Mouse (Mus musculus): ENCODE measurements around the gene Gm16253.
A peak's percentile ranks its signal among the peaks of the same experiment; 100 is the strongest.

Gene Gm16253

DNA sequence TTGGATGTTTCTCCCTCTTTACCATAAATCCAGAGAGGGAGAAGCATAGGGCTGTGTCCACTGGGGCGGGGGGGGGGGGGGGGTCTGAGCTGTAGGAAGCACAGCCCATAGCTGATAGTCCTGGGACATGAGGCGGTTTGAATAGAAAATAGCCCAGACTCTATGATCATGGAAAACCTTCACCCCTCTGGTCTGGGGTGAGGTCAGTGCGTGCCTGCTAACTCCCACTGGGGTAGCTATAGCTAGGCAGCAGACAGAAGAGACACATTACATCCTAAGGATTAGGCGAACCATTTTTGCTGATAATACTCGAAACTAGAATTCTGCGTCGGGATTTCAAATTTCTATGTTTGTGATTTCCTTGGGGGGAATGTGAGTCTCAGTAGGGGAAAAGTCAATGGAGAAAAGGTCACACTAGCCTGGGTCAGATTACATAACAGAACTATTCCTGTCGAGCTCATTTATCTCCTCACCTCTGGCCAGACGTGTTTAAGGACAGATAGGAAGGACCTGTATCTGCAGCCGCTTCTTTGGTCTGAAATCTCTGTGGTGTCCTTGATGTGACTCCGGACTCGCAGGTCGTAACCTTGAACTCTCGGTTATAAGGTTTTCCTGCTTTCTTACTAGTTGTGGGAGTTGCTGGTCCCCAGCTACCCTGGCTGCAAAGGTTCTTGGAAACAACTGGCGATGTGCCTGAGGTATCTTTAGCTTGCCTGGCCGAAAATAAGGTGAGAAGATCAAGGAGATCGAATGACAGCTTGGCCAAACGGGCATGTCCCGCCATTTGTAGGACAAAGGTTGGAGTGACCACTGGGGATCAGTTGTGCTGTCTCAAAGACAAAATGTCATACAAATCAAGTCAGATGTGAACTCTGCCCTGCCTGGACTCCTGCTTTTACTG, 2.9 kb upstream of the Gm16253 start:
- no peak for DNase-seq (ENCODE audit: low spot score in 2 of 2)

DNA sequence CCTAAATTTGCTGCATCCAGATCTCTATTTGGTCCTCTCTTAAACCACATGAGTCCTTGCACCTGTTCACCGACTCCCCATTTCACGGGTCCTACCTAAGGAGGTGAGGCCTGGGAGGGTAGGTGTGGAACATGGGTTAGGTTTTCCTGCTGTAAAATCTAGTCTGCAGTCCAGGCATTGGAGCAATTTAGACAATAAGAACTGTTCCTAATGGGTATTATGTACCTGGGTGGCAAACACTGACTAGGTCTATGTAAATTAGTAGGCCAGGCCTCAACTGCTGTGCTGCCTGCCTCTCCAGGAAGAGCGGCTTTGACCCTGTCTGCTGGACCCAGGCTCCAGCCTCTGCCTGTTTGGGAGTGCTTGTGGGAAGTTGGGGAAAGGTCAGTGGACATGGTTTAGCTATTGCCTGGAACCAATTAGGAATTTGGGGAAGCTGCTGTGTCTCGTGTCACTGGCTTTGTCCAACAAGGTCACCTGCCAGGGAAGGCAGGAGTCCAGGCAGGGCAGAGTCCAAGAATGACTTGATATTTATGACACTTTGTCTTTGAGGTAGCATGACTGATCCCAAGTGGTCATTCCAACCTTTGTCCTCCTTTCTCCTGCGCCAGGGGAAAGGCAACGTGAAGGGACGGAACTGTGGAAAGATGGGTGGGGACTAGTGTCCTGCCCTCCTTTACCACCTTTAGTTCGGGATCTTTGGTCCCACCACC, 1.4 kb upstream of the Gm16253 start:
- DNase-seq (ENCODE audit: low spot score in 2 of 2), result no peak

DNA sequence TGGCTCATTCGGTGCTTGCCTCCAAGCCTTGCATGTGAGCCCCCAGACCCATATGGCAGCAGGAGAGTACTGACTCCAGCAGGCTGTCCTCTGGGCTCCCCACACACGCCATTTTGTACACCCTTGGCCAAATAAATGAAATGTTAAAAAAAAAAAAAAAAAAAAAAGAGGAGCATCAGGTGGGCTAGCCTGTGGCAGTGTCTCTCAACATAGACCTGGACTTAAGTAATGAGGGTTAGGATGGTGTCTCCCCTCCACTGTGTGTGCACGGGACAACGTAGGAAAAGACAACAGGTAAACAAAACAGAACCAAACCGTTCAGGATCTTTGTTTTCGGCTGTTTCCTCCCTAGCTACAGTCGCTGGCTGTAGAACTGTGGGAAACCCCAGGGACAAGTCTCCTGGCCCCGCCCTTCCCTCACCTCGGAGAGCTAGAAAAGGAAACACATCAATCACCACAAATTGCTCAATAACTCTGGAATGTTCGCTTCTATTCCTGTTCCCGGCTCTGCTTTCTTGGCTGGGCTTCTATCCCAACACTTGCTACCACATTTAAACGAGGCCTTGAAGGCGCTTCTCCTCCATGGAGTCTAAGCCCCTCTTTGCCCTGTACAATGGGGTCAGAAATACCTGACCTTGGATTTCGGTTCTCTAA, 652 bp upstream of the Gm16253 start:
- DNase-seq (ENCODE audit: low spot score in 2 of 2), result no peak

DNA sequence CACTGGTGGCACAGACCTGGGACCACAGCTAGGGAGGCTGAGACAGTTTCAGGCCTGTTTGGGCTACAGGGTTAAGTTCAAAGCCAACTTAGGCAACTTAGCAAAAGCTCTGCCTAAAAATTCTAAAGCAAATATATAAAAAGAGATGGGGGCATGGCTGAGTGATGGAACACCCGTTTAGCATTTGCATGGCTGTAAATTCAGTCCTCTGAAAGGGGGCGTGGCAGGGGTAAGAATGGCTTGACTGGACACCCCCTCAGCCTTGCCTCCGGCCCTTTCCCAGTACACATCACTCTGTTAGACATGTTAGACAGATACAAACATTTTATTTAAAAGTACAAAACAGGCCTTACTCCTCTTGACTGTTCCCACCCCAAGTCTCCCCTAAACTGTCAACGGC, 782 bp downstream of the Gm16253 start:
- no peak for DNase-seq (ENCODE audit: low spot score in 2 of 2)

DNA sequence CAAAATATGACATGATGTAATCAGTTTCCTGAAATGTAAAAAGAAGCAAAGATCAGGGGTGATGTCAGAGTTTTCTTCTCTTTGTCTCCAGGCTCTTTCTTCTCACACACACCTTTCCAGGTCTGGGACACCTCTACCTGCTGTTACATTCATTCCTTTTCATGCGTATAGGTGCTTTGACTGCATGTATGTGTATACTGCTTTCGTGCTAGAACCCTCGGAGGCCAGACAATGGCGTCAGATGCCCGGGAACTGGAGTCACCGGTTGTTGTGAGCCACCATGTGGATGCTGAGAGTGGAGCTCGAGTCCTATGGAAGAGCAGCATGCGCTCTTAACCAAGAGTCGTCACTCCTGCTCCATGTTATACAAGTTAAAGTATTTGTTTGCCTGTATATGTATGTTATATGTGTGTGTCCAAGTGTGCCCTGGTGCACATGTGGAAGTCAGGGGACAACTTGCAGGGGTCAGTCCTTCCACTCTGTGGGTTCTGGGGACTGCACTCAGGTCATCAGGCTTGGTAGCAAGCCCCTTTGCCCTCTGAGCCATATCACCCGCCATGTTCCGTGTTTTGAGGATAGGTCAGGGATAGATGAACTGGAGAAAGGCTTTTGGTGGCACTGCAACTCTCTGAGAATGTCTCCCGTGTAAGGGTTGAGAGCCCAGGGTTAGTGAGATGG, 1.9 kb downstream of the Gm16253 start:
- no peak for DNase-seq (ENCODE audit: low spot score in 2 of 2)

DNA sequence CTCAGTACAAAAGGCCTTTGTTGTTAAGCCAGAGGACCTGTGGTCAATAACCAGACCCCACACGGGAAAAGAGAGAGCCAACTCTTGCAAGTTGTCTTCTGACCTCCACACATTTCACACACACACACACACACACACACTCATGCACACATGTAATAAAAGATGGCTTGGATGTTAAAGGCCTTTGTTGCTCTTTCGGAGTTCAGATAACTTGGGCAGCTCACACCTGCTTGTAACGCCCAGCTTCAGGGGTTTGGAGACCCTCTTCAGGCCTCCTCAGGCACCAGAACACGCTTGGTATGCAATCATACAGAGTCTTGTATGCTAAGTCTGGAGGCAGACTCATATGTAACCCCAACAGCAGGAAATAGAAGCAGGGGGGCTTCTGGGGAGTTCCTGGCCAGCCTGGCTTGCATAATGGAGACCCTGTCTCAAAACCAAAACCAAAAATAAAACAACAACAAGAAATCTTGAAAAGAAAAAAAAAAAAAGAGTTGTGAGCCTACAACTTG, 2.5 kb downstream of the Gm16253 start:
- DNase-seq (ENCODE audit: low spot score in 2 of 2), result no peak

DNA sequence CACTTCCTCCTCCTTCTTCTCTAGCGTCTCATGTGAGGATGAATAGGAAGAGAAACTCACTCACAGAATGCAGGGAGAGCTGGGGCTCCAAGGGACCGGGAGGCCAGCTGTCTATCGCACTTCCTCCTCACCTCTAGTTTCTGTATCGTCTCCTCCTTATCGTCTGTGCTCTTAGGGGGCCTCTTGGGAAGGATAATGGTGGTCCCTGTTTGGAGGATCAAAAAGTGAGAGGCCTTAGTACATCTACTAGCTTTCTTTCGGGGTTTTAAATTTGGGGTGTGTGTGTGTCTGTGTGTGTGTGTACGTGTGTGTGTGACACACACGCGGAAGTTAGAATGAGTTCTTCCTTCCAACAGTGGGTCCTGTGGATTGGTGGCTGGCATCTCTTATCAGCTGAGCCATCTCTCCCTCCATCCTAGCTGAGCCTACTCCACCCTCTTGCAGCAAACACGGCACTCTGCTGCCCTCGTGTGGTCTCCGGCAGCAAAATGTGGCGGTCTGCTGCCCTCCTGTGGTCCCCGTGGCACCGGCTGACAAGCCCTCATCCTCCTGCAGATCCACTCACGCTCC, 3.2 kb downstream of the Gm16253 start:
- peak; percentile 84 for DNase-seq (ENCODE audit: low spot score in 2 of 2)

DNA sequence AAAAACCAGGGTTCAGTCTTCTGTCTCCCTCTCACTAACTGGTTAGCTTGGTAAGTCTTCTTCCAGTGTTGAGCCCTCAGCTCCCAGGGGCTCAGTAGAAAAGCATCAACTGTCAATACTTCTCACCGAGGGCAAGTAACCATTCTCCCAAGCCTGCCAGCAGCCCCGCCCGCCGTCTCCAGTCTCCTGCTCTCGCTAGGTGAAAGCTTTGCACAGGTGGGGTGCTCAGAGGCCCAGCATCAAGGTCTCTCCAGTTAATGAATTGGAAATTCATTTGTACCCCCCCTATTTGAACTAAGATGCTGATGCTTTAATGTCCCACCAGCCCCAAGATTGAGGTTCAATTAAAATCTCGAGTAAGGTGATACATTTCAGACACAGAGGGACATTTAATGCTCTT, 4.4 kb downstream of the Gm16253 start:
- no peak for DNase-seq (ENCODE audit: low spot score in 2 of 2)

DNA sequence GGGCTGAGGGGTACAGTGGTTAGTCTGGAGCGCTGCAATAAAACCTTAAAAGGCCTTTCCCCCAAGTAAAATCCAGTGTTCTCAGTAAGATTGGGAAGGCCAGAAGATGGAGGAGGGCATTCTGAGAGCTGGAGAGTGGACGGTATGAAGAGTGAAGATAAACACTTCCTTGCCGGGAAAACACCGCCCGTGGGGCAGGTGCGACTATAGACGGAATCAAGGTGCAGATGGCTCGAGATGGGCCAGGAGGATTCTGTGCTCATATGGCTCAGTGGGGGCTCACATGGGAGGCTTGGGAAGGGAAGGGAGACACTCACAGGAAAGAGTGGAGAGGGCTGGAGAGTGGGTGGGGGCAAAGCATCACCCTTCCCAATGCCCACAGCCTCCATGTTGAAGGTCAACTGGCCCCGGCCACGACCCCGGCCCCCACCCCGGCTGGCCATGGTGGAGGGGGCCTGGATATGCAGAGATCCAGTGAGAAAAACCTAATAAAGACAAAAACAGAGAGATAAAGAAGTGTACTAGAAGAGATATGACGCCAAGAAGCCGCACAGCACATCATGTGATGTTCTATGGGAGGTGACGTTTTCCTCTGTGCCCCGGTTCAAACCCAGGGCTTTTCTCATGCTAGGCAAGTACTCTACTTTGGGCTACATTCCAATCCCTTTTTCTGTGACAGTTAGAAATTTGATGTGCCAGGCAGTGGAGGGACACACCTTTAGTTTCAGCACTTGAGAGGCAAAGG, 5.2 kb downstream of the Gm16253 start:
- no peak for DNase-seq (ENCODE audit: low spot score in 2 of 2)

DNA sequence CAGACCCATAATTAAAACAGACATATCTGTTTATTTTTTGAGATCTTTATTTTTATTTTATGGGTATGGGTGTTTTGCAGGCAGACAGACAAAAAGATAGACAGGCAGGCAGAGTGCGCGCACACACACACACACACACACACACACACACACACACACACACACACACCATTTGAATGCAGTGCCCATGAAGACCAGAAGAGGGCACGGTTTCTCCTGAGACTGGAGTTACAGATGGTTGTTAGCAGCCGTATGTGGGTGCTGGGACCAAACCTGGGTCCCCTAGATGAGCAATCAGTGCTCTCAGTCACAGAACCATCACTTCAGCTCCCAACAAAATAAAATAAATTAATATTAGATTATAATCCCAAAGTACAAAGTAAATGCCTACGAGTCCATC, 6.6 kb downstream of the Gm16253 start:
- DNase-seq (ENCODE audit: low spot score in 2 of 2), result no peak

DNA sequence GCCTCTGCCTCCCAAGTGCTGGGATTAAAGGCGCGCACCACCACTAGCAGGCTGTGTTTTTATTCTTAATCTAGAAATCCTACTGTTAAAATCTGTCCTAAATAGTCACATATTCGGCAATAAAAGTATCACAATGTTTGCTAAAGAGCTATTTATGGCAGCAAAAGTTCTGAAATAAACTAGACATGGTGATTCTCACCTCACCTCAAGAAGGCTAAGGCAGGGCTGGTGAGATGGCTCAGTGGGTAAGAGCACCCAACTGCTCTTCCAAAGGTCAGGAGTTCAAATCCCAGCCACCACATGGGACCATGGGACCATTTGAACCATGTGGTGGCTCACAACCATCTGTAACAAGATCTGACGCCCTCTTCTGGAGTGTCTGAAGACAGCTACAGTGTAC, 13.9 kb downstream of the Gm16253 start:
- DNase-seq (ENCODE audit: low spot score in 2 of 2), result no peak

DNA sequence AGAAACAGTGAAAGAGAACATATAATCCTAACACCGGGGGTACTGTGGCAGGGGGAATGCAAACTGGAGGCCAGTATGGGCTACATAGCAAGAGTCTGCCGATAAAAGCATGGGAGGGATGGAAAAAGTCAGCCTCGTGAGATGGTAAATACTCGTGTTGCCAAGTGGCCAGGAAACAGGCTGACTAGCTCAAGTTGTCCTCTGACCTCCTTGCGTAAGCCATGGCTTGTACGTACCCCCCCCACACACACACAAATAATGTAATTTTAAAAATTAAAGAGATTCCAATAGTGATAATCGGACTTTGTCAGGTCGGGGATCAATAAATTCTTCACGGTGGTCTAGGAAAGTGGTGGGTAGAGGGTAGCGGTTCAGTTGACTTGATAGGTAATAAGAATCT, 16.6 kb downstream of the Gm16253 start:
- no peak for DNase-seq (ENCODE audit: low spot score in 2 of 2)

DNA sequence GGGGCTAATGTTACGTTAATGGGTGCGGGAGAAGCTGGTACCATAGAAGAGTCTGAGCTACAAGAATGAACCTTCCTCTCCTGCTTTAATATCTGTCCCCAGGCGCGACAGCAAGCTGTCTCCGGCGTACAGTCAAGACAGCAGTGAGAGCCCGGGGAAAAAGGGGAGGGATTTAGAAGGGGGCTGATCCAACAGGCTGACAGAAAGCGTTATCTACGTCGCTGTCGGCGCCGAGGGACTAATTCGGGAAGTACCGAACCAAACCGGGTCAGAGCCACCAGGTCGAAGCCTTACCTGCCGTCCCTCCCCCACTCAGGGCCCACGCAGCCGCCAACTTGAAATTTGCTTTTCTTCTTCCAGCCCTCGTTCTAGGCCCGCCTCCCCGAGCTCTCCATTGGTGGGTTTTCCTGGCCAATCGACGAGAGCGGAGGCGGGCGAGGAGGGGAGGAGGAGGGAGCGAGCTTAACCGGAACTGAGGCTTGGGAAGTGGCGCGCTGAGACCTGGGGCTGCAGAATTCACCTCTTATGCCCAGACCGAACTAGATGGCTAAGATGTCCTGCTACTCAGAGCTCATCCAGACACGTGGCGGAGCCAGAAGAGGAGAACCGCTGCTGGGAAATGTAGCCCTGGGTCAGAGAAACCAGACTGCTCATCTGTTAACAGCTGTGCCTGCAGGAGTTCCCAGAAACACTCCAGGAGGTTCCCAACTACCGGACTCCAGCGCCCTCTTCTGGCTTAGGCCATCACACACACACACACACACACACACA, 17.2 kb downstream of the Gm16253 start, which contains the start of gene Polr3gl:
Gene Polr3gl, minus strand, starts transcription at position 392 of the 771 bp plus-strand sequence.
- peak; percentile 90 to 92 for DNase-seq (ENCODE audit: low spot score in 2 of 2)

DNA sequence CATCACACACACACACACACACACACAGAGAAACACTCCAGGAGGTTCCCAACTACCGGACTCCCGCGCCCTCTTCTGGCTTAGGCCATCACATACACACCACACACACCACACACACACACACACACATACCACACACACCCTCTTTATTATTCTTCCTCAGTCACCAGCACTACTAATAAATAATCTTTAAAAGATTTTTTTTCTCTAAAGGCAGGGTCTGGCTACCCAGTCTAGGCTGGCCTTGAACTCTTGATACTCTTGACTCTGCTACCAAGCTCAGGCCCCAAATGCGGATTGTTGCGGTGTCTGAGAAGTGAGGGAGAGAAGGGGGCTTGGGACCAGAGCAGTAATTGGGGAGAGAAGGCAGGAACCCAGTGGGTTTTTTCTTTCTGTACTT, 18.1 kb downstream of the Gm16253 start:
- DNase-seq (ENCODE audit: low spot score in 2 of 2), result no peak

DNA sequence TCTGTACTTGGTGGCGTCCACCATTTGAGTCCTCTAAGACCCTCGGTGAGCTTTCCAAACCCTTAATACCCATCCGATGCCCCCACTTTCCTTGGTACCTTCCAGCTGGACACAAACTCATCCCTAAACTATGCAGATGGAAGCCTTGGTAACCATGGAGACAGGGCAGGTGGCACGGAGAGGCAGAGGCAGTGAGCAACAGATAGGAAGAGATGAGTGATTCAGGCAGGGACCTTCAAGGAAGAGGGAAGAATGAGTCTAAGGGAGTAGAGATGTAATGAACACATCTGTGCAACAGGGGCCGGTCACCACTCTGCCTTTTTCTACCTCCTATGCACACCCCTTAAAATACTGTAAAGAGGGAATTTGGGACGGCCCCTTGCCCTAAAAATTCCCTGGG, 18.9 kb downstream of the Gm16253 start:
- DNase-seq (ENCODE audit: low spot score in 2 of 2), result peak in 1 of 2 experiments; percentile 51

DNA sequence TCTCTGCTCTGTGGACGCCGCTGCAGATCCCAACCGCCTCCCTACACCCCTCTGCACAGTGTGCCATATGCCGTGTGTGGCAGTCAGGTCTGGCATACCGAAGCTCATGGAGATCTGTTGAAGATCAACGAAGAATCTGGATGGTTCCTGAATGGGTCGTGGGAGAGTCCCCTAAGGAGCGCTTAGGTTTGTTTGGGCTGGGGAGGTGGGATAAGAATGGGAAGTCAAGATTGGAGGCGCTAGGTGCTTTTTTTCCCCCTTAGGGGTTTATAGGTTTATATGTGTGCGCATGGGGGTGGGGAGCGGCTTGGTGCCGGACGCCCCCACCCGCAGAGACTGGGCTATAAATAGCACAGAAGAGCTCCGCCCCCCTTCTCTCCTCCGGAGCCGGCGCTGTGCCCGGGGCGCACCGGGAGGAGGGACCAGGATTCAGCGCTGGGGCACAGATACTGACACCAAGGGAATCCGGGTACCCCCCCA, 19.5 kb downstream of the Gm16253 start, which contains the start of gene Ankrd34a:
Gene Ankrd34a, plus strand, starts transcription at position 409 of the 480 bp plus-strand sequence.
- DNase-seq (ENCODE audit: low spot score in 2 of 2), result peak; percentile 75 to 77

DNA sequence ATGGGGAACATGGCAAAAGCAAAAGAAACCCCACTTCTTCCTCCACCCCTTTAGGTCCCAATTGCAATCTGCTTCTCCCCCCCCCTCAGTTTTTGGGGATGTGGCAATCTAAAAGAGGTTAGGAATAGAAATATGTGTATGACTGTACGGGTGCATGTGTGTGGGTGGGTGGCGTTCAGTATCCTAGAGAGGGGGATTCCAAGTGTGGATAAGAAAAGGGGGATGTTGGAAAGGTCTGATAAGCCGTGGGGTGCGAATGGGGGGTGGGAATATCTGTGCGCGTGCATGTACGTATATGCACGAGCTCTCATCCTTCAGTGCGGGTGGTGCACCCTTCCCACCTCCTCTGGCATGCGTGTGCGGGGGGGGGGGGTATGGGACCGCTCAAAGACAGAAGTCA, 20.1 kb downstream of the Gm16253 start:
- peak in 1 of 2 experiments; percentile 43 for DNase-seq (ENCODE audit: low spot score in 2 of 2)

DNA sequence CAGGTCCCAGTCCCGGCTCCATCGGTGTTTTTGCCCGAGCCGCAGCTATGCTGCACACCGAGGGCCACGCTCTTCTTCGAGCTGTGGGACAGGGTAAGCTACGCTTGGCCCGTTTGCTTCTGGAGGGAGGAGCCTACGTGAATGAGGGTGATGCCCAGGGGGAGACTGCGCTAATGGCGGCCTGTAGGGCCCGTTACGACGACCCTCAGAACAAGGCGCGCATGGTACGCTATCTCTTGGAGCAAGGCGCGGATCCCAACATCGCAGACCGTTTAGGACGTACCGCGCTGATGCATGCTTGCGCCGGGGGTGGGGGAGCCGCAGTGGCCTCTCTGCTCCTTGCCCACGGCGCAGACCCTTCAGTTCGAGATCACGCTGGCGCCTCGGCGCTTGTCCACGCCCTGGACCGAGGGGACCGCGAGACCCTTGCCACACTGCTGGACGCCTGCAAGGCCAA, 20.7 kb downstream of the Gm16253 start:
- no peak for DNase-seq (ENCODE audit: low spot score in 2 of 2)

Measured in right cerebral cortex, postnatal 36 days (tissue).